ENCODE assay signal across 23 mouse cellular contexts in genomic region chr15:6071873-6072272, GRCm38 (mm10).
"Had no signal": no experiment of that assay in that cellular context is flagged by ENCODE, and none has a peak within 500 bp of the region (broad histone marks: within the 10 kb centered on the region; RNA-seq: fewer than 3 reads in every experiment).

No protein-coding gene starts in this region.

- H3K36me3 ChIP-seq: heart, embryonic 13.5 days; heart, embryonic 15.5 days; hindbrain, embryonic 13.5 days; hindbrain, embryonic 15.5 days; limb, embryonic 13.5 days; limb, embryonic 15.5 days; liver, embryonic 12.5 days had no signal

- ATAC-seq: hindbrain, postnatal 0 days; liver, embryonic 12.5 days had no signal

- H3K4me2 ChIP-seq: heart, embryonic 11.5 days; heart, embryonic 13.5 days; heart, embryonic 15.5 days; hindbrain, embryonic 13.5 days; hindbrain, embryonic 15.5 days; limb, embryonic 13.5 days; limb, embryonic 15.5 days; liver, embryonic 12.5 days had no signal

- H3K9ac ChIP-seq: heart, embryonic 13.5 days; heart, embryonic 15.5 days; hindbrain, embryonic 13.5 days; hindbrain, embryonic 15.5 days; limb, embryonic 13.5 days; limb, embryonic 15.5 days; liver, embryonic 12.5 days had no signal

- H3K9me3 ChIP-seq: heart, embryonic 13.5 days; heart, embryonic 15.5 days; hindbrain, embryonic 13.5 days; hindbrain, embryonic 15.5 days; limb, embryonic 13.5 days; limb, embryonic 15.5 days; liver, embryonic 12.5 days had no signal

- H3K4me3 ChIP-seq: heart, adult 2 months; heart, embryonic 13.5 days; heart, embryonic 15.5 days; hindbrain, embryonic 13.5 days; hindbrain, embryonic 15.5 days; layer of hippocampus, adult 2 months; limb, embryonic 13.5 days; limb, embryonic 15.5 days; liver, embryonic 12.5 days had no signal

- H3K27ac ChIP-seq: heart, adult 2 months; heart, embryonic 13.5 days; heart, embryonic 15.5 days; hindbrain, embryonic 13.5 days; hindbrain, embryonic 15.5 days; hindbrain, postnatal 0 days; layer of hippocampus, adult 2 months; limb, embryonic 13.5 days; limb, embryonic 15.5 days; liver, embryonic 12.5 days had no signal

- DNase-seq: gastrocnemius, postnatal 14 days; gastrocnemius, postnatal 36 days; heart, adult 11 months; heart, adult 2 months; heart, postnatal 14 days; heart, postnatal 36 days; kidney, adult 18-20 months; kidney, adult 8-10 months; kidney, postnatal 10 days; kidney, postnatal 25 days; kidney, postnatal 4 days; layer of hippocampus, postnatal 36 days; left cerebral cortex, postnatal 4 days had no signal

- H3K27me3 ChIP-seq: heart, embryonic 13.5 days; heart, embryonic 15.5 days; hindbrain, embryonic 13.5 days; hindbrain, embryonic 15.5 days; limb, embryonic 13.5 days; limb, embryonic 15.5 days; liver, embryonic 12.5 days had no signal

- H3K4me1 ChIP-seq: heart, embryonic 15.5 days; hindbrain, embryonic 13.5 days; hindbrain, embryonic 15.5 days; limb, embryonic 13.5 days; limb, embryonic 15.5 days; liver, embryonic 12.5 days had no signal
